Mouse (Mus musculus) hindbrain, embryonic 10.5 days (tissue): ENCODE measurements around the gene Ppie. TPM values are rescaled to one million over a fixed set of nuclear protein-coding genes. Genes with fewer than 3 reads are reported as not detected.
A peak's percentile ranks its signal among the peaks of the same experiment; 100 is the strongest.
"Not testable (repeated sequence)": the region's sequence is repeated elsewhere in the genome, so short reads cannot be mapped to it uniquely, and the experiment has no call there.

Experiments
- DNase-seq: peaks from one replicate; pipeline ENCODE4 v3.0.0-alpha.2; 2017; ENCODE audit warnings: low spot score
- H3K27ac ChIP-seq: fragments of 300-500 bp; sonication (generic); 2 replicates; pipeline ENCODE4 v1.5.1; 2016; ENCODE audit warnings: mild to moderate bottlenecking, moderate library complexity
- H3K27me3 ChIP-seq: fragments of 300-500 bp; sonication (generic); 2 replicates; pipeline ENCODE4 v1.6.1; 2016; ENCODE audit warnings: mild to moderate bottlenecking; ENCODE audit not compliant: poor library complexity, insufficient read depth, severe bottlenecking
- H3K36me3 ChIP-seq: fragments of 300-500 bp; sonication (generic); 2 replicates; pipeline ENCODE4 v1.6.1; 2016; ENCODE audit warnings: mild to moderate bottlenecking, moderate library complexity
- H3K4me1 ChIP-seq: fragments of 300-500 bp; sonication (generic); replicated peaks from 2 replicates; pipeline ENCODE4 v1.6.1; 2016; ENCODE audit warnings: mild to moderate bottlenecking
- H3K4me3 ChIP-seq: fragments of 300-500 bp; sonication (generic); 2 replicates; pipeline ENCODE4 v1.5.1; 2016; ENCODE audit warnings: mild to moderate bottlenecking, moderate library complexity
- H3K9me3 ChIP-seq: fragments of 300-500 bp; sonication (generic); 2 replicates; pipeline ENCODE4 v1.6.1; 2016; ENCODE audit warnings: mild to moderate bottlenecking, moderate library complexity
- WGBS: fragments of 180-500 bp; shearing (Covaris S2); methylation state at CpG from one replicate; pipeline ENCODE4 v1.1.7; 2016; 5-methylcytosine and 5-hydroxymethylcytosine counted together
- polyA plus RNA-seq: library from polyadenylated mRNA; unstranded; fragments of >200 nt; fragmentation: Nextera tagmentation; extraction: Ambion mirVana; gene quantifications from 2 replicates; pipeline ENCODE4 v1.2.1, GENCODE M21; 2016

Gene Ppie
- polyA plus RNA-seq, result 114 and 127 TPM in 2 replicates

DNA sequence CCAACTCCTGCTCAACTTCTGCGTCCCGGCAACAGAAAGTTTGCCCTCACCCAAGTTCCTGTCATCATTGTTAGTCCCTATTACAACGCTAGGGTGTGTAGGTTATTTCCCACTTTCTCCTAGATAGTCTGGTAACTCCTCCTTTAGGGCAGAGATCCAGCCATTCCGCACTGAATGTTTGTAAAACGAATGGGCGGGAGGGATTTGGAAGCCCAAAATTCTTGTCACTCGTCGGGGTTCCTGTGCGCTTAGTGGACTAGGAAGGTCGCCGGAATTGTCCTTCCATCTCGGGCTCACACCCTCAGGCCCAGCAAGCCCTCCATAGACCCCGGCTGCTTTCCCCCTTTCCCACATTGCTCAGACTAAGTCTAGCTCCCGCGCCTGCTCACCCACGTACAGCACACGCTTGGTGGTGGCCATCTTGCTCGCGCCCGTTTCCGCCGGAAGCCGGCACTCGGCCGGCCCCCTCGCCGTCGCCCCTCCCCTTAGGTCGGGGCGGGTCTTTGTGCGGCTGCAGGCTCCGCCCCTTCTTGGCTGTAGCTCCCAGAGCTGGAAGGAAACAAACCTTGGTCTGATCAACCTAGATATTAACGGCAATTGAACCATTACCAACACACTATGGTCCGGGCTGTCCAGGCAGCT is at the start of gene Ppie:
TSS of gene Ppie (minus strand) at position 439 of the 642 bp plus-strand sequence.
- Histone ChIP-seq H3K27ac (peak within 1 kb of the TSS; percentile 91), H3K4me3 (peak within 1 kb of the TSS; percentile 73), H3K27me3 (peaks cover 7% of the 10 kb centered on the region; the same call in 1 of the 2 replicates), H3K9me3 (no peaks in the 10 kb centered on the region), H3K4me1 (peaks cover 21% of the 10 kb centered on the region), H3K36me3 (peaks cover 26% of the 10 kb centered on the region)
- peak; percentile 94 for DNase-seq
- 1% methylated on average over 34 of the region's 34 CpGs for WGBS

DNA sequence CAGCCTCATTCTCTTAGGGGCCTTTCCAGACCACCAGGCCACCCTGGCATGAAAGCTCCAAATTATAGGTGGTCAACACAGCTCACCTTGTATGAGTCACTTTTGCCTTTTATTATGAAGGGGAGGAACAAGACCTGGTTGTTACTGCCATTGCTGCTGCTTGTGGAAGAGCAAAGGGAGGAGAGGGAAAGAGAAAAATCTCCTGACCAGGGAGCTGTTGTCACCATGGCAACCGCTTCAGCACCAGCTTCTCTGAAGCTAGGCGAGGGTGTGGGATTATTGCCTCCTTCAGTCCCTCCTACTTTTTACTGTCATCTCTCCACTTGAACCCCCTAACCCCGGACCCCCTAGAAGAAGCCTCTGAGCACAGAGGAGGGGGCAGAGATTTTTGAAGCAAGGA is 45.1 kb upstream of the Ppie start:
- Histone ChIP-seq H3K4me1 (peaks cover 21% of the 10 kb centered on the region), H3K27ac (no peak overlapping the region), H3K9me3 (no peaks in the 10 kb centered on the region), H3K36me3 (no peaks in the 10 kb centered on the region), H3K27me3 (peaks cover 86% of the 10 kb centered on the region), H3K4me3 (no peak overlapping the region)
- WGBS, result 47% methylated on average over 3 of the region's 3 CpGs
- no peak for DNase-seq

DNA sequence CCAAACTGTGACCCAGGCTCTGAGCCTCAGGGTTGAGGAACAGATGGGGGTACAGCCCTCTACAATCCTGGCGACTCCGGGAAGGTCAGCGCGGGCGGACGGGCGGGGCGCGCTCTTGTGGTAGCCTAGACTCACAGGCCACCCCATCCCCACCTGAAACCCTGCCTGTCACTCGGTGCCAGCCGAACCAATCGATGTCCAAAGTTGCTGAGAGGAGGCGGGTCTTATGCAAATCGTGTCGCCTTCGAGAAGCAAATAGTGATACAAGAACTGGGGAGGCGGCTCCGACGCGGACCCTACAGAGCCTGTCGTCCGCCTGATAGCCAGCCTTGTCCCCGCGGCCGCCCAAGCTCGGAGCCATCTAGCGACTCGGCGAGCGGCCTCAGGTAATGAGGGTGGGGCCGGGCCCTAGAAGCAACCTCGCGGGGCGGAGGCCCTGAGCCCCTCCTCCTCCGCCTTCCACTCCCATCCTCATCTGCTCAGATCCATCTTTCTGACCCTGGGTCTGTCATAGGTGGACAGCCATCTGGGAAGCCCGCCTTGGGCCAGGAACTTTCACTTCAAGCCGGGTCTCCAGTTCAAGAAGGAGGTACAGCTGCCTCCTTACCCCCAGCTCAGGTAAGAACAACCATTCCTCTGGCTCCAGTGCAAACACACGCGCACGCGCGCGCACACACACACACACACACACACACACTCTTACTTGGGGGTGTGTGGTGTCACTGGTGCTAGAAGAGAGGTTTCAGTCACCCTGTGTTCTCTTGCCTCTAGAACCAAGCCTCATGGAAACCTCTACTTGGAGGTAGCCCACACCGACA is 43.7 kb upstream of the Ppie start:
- 0 out of 2 replicates have a peak overlapping the region, but pooled peaks have one; percentile 31 for H3K27ac ChIP-seq
- peaks cover 21% of the 10 kb centered on the region for H3K4me1 ChIP-seq
- DNase-seq, result peak; percentile 89
- peak overlapping the region; percentile 57 for H3K4me3 ChIP-seq
- no peaks in the 10 kb centered on the region for H3K9me3 ChIP-seq
- WGBS, result 12% methylated on average over 44 of the region's 44 CpGs
- H3K36me3 ChIP-seq, result no peaks in the 10 kb centered on the region
- peaks cover 81% of the 10 kb centered on the region for H3K27me3 ChIP-seq

- H3K27me3 ChIP-seq, result peaks cover 86% of the 10 kb centered on the region
Measured at GRCm38 (mm10) chr4:123182328-123183238, 42.8 kb upstream of the Ppie start, which contains the start of gene Hpcal4. Gene Hpcal4 (plus strand): TSS chr4:123183227.

GRCm38 (mm10) chr4:123171811-123172210 is 32.1 kb upstream of the Ppie start:
- DNase-seq, result no peak
- no peak overlapping the region for H3K4me3 ChIP-seq
- H3K27ac ChIP-seq, result no peak overlapping the region
- no peaks in the 10 kb centered on the region for H3K4me1 ChIP-seq
- no peaks in the 10 kb centered on the region for H3K9me3 ChIP-seq
- peaks cover 18% of the 10 kb centered on the region for H3K27me3 ChIP-seq
- no peaks in the 10 kb centered on the region for H3K36me3 ChIP-seq

More at GRCm38 (mm10) chr4:123182328-123183238, 42.8 kb upstream of the Ppie start, which contains the start of gene Hpcal4:
- H3K4me3 ChIP-seq, result peak within 1 kb of the TSS; percentile 57
- H3K36me3 ChIP-seq, result no peaks in the 10 kb centered on the region
- H3K4me1 ChIP-seq, result peaks cover 21% of the 10 kb centered on the region
- peak; percentile 57 for DNase-seq
- under 1% methylated on average over 44 of the region's 44 CpGs for WGBS
- H3K9me3 ChIP-seq, result no peaks in the 10 kb centered on the region
- H3K27ac ChIP-seq, result peak within 1 kb of the TSS; percentile 31; the same call in 1 of the 2 replicates

- no peaks in the 10 kb centered on the region for H3K9me3 ChIP-seq
- H3K27ac ChIP-seq, result no peak overlapping the region
- WGBS, result 94% methylated on average over 15 of the region's 15 CpGs
Measured at GRCm38 (mm10) chr4:123164157-123164556, 24.4 kb upstream of the Ppie start.

GRCm38 (mm10) chr4:123162305-123162917 is 22.7 kb upstream of the Ppie start:
- no peak overlapping the region for H3K4me3 ChIP-seq
- no peaks in the 10 kb centered on the region for H3K9me3 ChIP-seq
- no peak for DNase-seq
- H3K36me3 ChIP-seq, result no peaks in the 10 kb centered on the region
- no peak overlapping the region; the same call in 1 of the 2 replicates for H3K27ac ChIP-seq
- peaks cover 12% of the 10 kb centered on the region for H3K4me1 ChIP-seq
- peaks cover 5% of the 10 kb centered on the region for H3K27me3 ChIP-seq
- WGBS, result 24% methylated on average over 15 of the region's 15 CpGs

More at GRCm38 (mm10) chr4:123164157-123164556, 24.4 kb upstream of the Ppie start:
- Histone ChIP-seq H3K27me3 (peaks cover 5% of the 10 kb centered on the region), H3K36me3 (no peaks in the 10 kb centered on the region), H3K4me3 (no peak overlapping the region), H3K4me1 (peaks cover 12% of the 10 kb centered on the region)
- DNase-seq, result no peak

DNA sequence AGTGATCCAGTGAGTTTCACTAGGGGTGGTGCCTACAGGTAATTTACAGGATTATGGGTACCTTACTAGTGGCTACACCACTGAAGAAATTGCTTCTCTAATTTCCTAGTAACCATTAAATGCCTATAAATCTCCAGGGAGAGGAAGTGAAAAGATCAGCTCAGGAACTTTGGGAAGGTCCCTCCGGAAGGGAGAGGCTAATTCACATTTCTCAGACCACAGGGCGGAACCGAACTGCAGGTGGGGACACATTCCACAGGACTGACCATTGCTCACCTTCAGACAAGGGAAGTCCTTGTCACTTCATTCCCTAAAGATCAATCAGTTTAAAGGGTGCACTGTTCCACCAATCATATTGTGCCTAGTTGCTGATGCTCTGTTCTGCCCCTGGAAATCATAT is 21.5 kb upstream of the Ppie start:
- H3K9me3 ChIP-seq, DNase-seq, H3K27ac ChIP-seq, H3K36me3 ChIP-seq, H3K27me3 ChIP-seq, H3K4me3 ChIP-seq: not testable (repeated sequence)
- WGBS, result 89% methylated on average over 3 of the region's 3 CpGs
- H3K4me1 ChIP-seq, result peaks cover 12% of the 10 kb centered on the region

DNA sequence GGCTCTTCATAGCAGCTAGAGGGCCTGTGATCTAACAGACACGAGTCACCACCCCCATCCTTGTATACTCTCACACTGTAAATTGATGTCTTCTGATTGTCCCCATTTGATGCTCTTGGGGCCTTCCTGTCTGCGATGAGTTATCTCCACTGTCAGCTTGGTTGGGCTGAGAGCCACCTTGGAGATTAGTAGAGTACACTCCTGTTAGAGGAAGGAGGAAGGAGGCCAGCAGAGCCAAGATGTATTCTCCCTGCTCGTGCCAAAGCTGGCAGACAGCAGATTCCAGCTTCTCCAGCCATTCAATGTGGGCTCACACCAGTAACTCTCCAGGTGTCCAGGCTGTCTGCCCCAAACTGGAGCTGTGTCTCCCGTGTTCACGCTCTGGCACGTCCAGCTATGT is 20.8 kb upstream of the Ppie start:
- WGBS, result 78% methylated on average over 6 of the region's 6 CpGs
- peaks cover 12% of the 10 kb centered on the region for H3K4me1 ChIP-seq
- no peak overlapping the region for H3K27ac ChIP-seq
- H3K9me3 ChIP-seq, result no peaks in the 10 kb centered on the region
- H3K27me3 ChIP-seq, result peaks cover 5% of the 10 kb centered on the region
- H3K4me3 ChIP-seq, result no peak overlapping the region
- no peak for DNase-seq
- H3K36me3 ChIP-seq, result no peaks in the 10 kb centered on the region

DNA sequence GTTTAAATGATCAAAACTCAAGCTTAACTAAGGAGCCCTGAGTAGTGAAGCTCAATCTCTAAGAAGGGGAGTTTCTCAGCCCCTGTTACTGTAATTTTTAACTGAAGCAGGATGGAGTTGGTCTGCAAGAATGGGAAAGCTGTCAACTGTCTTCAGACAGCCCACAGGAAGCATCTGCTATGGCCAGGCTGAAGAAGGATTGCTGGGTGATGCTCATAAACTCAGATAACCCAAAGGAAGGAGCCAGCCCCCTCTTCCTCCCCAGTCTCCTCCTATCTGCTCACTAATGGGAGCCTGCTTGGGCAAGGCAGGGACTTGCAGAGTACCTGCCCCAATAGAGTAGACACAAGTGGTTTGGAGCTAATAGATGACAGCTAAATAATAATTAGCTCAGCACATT is 16.1 kb upstream of the Ppie start:
- Histone ChIP-seq H3K9me3 (no peaks in the 10 kb centered on the region), H3K36me3 (no peaks in the 10 kb centered on the region), H3K27ac (no peak overlapping the region), H3K4me3 (no peak overlapping the region), H3K4me1 (no peaks in the 10 kb centered on the region), H3K27me3 (no peaks in the 10 kb centered on the region; the same call in 1 of the 2 replicates)
- no peak for DNase-seq

DNA sequence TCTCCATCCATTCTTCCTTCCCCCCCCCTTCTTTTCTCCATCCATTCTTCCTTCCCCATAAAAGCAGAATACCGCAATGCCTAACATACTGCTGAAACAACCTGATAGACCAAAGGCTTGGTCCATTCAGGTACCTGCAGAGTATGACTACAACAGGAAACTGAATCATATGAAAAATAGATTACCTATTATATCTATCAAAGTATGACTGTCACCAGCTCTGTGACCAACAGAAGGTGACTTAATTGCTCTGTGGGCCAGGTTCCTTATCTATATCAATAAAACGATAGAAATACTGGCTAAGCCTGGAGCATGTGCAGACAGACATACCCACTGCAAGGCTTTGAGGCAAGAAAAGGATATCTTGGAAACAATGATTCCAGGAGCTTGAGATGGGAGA is 15.7 kb upstream of the Ppie start:
- WGBS, result 69% methylated on average over 2 of the region's 2 CpGs

DNA sequence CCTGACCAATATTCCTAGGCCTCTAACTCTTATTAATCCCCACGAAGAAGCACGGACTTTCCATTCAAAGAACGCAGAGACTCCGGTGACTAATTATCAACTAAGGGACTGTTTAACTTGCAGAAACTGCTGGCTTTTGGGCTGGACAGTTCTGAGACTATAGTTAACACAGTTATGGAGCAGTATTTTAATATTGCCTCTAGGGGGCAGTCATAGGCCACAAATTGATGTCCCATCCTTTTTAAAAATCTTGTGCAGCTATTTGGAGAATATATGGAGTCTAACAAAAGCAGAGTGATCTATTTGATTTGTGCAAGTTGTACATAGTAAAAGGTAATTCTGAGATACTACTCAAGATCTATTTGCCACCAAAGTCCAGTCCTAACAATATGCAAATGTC is 15.3 kb upstream of the Ppie start:
- 35% methylated on average over 4 of the region's 4 CpGs for WGBS
- no peak for DNase-seq
- Histone ChIP-seq H3K27me3 (no peaks in the 10 kb centered on the region; the same call in 1 of the 2 replicates), H3K27ac (no peak overlapping the region), H3K4me3 (no peak overlapping the region), H3K36me3 (no peaks in the 10 kb centered on the region), H3K9me3 (no peaks in the 10 kb centered on the region), H3K4me1 (no peaks in the 10 kb centered on the region)

More for the DNA sequence above, 15.7 kb upstream of the Ppie start:
- no peaks in the 10 kb centered on the region for H3K9me3 ChIP-seq
- no peak for DNase-seq
- no peak overlapping the region for H3K27ac ChIP-seq
- no peaks in the 10 kb centered on the region for H3K36me3 ChIP-seq
- no peaks in the 10 kb centered on the region for H3K4me1 ChIP-seq
- H3K27me3 ChIP-seq, result no peaks in the 10 kb centered on the region; the same call in 1 of the 2 replicates
- no peak overlapping the region for H3K4me3 ChIP-seq
